Mouse (Mus musculus): Measurements from ENCODE around the gene Psme1.
A peak's percentile ranks its signal among the peaks of the same experiment; 100 is the strongest.

The Psme1 gene

GRCm38 (mm10) chr14:55598521-55599390, 20.8 kb downstream of the Psme1 start:
- no peak for DNase-seq (ENCODE audit: low spot score)

- DNase-seq (ENCODE audit: low spot score), result no peak
Measured at GRCm38 (mm10) chr14:55603271-55603632, 25.3 kb downstream of the Psme1 start, which contains the start of gene Irf9. TSS of gene Irf9 (plus strand) at chr14:55603571.

GRCm38 (mm10) chr14:55603633-55604576, 26.0 kb downstream of the Psme1 start:
- DNase-seq (ENCODE audit: low spot score), result peak; percentile 82

- no peak for DNase-seq (ENCODE audit: low spot score)
Measured at GRCm38 (mm10) chr14:55604823-55605222, 26.9 kb downstream of the Psme1 start.

- no peak for DNase-seq (ENCODE audit: low spot score)
Measured at GRCm38 (mm10) chr14:55605743-55606459, 28.0 kb downstream of the Psme1 start.

GRCm38 (mm10) chr14:55608339-55608738, 30.4 kb downstream of the Psme1 start:
- no peak for DNase-seq (ENCODE audit: low spot score)

- no peak for DNase-seq (ENCODE audit: low spot score)
Measured at GRCm38 (mm10) chr14:55613346-55613745, 35.4 kb downstream of the Psme1 start.

- DNase-seq (ENCODE audit: low spot score), result no peak
Measured at GRCm38 (mm10) chr14:55614565-55615178, 36.7 kb downstream of the Psme1 start.

- DNase-seq (ENCODE audit: low spot score), result no peak
Measured at GRCm38 (mm10) chr14:55615876-55616275, 38.0 kb downstream of the Psme1 start.

GRCm38 (mm10) chr14:55616844-55617243, 38.9 kb downstream of the Psme1 start:
- DNase-seq (ENCODE audit: low spot score), result no peak

- no peak for DNase-seq (ENCODE audit: low spot score)
Measured at GRCm38 (mm10) chr14:55617822-55618221, 39.9 kb downstream of the Psme1 start, which contains the start of gene Rec8. TSS of gene Rec8 (plus strand) at chr14:55618037.

- DNase-seq (ENCODE audit: low spot score), result no peak
Measured at GRCm38 (mm10) chr14:55618486-55619195, 40.7 kb downstream of the Psme1 start.

GRCm38 (mm10) chr14:55628077-55628827, 50.3 kb downstream of the Psme1 start:
- no peak for DNase-seq (ENCODE audit: low spot score)

- no peak for DNase-seq (ENCODE audit: low spot score)
Measured at GRCm38 (mm10) chr14:55629312-55629711, 51.4 kb downstream of the Psme1 start.
